Mouse (Mus musculus) common myeloid progenitor, adult 5-6 weeks (primary cell): ENCODE measurements at regions not wholly inside any gene's neighbourhood (a gene's known extent, or its start where the extent isn't known, plus 50 kb on each side); places are given as distances from the start of the nearest gene placed in this dataset.

Source experiments
- ATAC-seq: replicated peaks from 2 replicates; pipeline ENCODE4 v1.8.0; 2016; ENCODE audit warnings: low read depth, mild to moderate bottlenecking, moderate TSS enrichment, inconsistent platforms; ENCODE audit not compliant: poor library complexity, severe bottlenecking

- no peak for ATAC-seq
Measured at GRCm38 (mm10) chr10:97778531-97778930, 52.0 kb upstream of the C030005K15Rik start.

- no peak for ATAC-seq
Measured at GRCm38 (mm10) chr10:97779335-97779734, 52.8 kb upstream of the C030005K15Rik start.

GRCm38 (mm10) chr10:97793804-97794203, 67.2 kb upstream of the C030005K15Rik start:
- ATAC-seq, result no peak

GRCm38 (mm10) chr10:97801448-97802265, 75.1 kb upstream of the C030005K15Rik start:
- no peak for ATAC-seq

- ATAC-seq, result no peak
Measured at GRCm38 (mm10) chr10:97807947-97808346, 81.4 kb upstream of the C030005K15Rik start.

GRCm38 (mm10) chr10:97842574-97842973, 116.0 kb upstream of the C030005K15Rik start:
- no peak for ATAC-seq

- no peak for ATAC-seq
Measured at GRCm38 (mm10) chr10:97851487-97851886, 124.9 kb upstream of the C030005K15Rik start.

- no peak for ATAC-seq
Measured at GRCm38 (mm10) chr10:97877088-97877487, 150.5 kb upstream of the C030005K15Rik start.

GRCm38 (mm10) chr10:97886049-97886448, 159.5 kb upstream of the C030005K15Rik start:
- ATAC-seq, result no peak

- ATAC-seq, result no peak
Measured at GRCm38 (mm10) chr10:97905793-97906192, 179.2 kb upstream of the C030005K15Rik start.

GRCm38 (mm10) chr10:97925568-97925967, 199.0 kb upstream of the C030005K15Rik start:
- no peak for ATAC-seq

GRCm38 (mm10) chr10:97940345-97940744, 213.8 kb upstream of the C030005K15Rik start:
- no peak for ATAC-seq

- no peak for ATAC-seq
Measured at GRCm38 (mm10) chr10:97965881-97966280, 239.3 kb upstream of the C030005K15Rik start.

GRCm38 (mm10) chr10:97966931-97967330, 240.4 kb upstream of the C030005K15Rik start:
- no peak for ATAC-seq

- no peak for ATAC-seq
Measured at GRCm38 (mm10) chr10:98007037-98007436, 280.5 kb upstream of the C030005K15Rik start.

GRCm38 (mm10) chr10:98008355-98008754, 281.8 kb upstream of the C030005K15Rik start:
- ATAC-seq, result no peak

- ATAC-seq, result no peak
Measured at GRCm38 (mm10) chr10:98012916-98013315, 286.4 kb upstream of the C030005K15Rik start.

- no peak for ATAC-seq
Measured at GRCm38 (mm10) chr10:98014985-98015902, 288.7 kb upstream of the C030005K15Rik start.

GRCm38 (mm10) chr10:98016596-98017304, 290.2 kb upstream of the C030005K15Rik start:
- no peak for ATAC-seq

- ATAC-seq, result no peak
Measured at GRCm38 (mm10) chr10:98029124-98029523, 302.6 kb upstream of the C030005K15Rik start.
